Mouse (Mus musculus) testis, adult 2 months (tissue): Measurements from ENCODE around the gene Capn7. TPM values are rescaled to one million over a fixed set of nuclear protein-coding genes. Genes with fewer than 3 reads are reported as not detected.

Experiments used
- H3K27ac ChIP-seq: fragments of 200-500 bp; 2 replicates; pipeline ENCODE4 v1.5.1; 2012; ENCODE audit warnings: low read depth, low read length; ENCODE audit not compliant: control insufficient read depth, insufficient read depth
- H3K27me3 ChIP-seq: fragments of 200-500 bp; 2 replicates; pipeline ENCODE4 v1.6.1; 2012; ENCODE audit warnings: mild to moderate bottlenecking, low read length, moderate library complexity; ENCODE audit not compliant: control insufficient read depth, insufficient read depth
- H3K36me3 ChIP-seq: fragments of 200-500 bp; 2 replicates; pipeline ENCODE4 v1.6.1; 2012; ENCODE audit warnings: mild to moderate bottlenecking, low read length; ENCODE audit not compliant: control insufficient read depth, insufficient read depth
- H3K4me1 ChIP-seq: fragments of 200-500 bp; 2 replicates; pipeline ENCODE4 v1.6.1; 2012; ENCODE audit warnings: low read length; ENCODE audit not compliant: control insufficient read depth, insufficient read depth
- H3K4me3 ChIP-seq: fragments of 200-500 bp; 2 replicates; pipeline ENCODE4 v1.5.1; 2012; ENCODE audit warnings: low read depth, mild to moderate bottlenecking, low read length, moderate library complexity, mixed read lengths; ENCODE audit not compliant: control insufficient read depth
- CTCF ChIP-seq: fragments of 200-500 bp; IDR thresholded peaks from 2 replicates; pipeline ENCODE4 v1.5.1; 2012; ENCODE audit warnings: low read depth, mild to moderate bottlenecking, inconsistent platforms, low read length, moderate library complexity; ENCODE audit not compliant: control insufficient read depth, insufficient read depth, insufficient replicate concordance
- POLR2A ChIP-seq: fragments of 200-500 bp; IDR thresholded peaks from 2 replicates; pipeline ENCODE4 v1.6.1; 2012; ENCODE audit warnings: low read depth, mild to moderate bottlenecking, inconsistent platforms, low read length, moderate library complexity; ENCODE audit not compliant: control insufficient read depth
- polyA plus RNA-seq: library from polyadenylated mRNA; depleted of rRNA; stranded (reverse); fragments of >200 nt; gene quantifications from 2 replicates; pipeline ENCODE4 v1.2.3, GENCODE M21; 2012

The Capn7 gene
- polyA plus RNA-seq, 1 experiment, result 8.5 TPM

- H3K27ac ChIP-seq, result no peak overlapping the region
These were observed 77.1 kb downstream of the Capn7 start for GRCm38 (mm10) chr14:31413475-31414086.

GRCm38 (mm10) chr14:31414235-31414966 lies 78.0 kb downstream of the Capn7 start:
- TF ChIP-seq POLR2A (no peak), CTCF (no peak)
- no peak overlapping the region for H3K27ac ChIP-seq

More at GRCm38 (mm10) chr14:31413475-31414086, 77.1 kb downstream of the Capn7 start:
- H3K4me1 ChIP-seq, result peaks cover 4% of the 10 kb centered on the region
- no peaks in the 10 kb centered on the region for H3K36me3 ChIP-seq
- H3K4me3 ChIP-seq, result no peak overlapping the region
- TF ChIP-seq POLR2A (no peak), CTCF (no peak)
- no peaks in the 10 kb centered on the region for H3K27me3 ChIP-seq

GRCm38 (mm10) chr14:31414967-31415376 lies 78.5 kb downstream of the Capn7 start:
- Histone ChIP-seq H3K4me1 (peaks cover 4% of the 10 kb centered on the region), H3K4me3 (no peak overlapping the region), H3K27me3 (no peaks in the 10 kb centered on the region), H3K27ac (no peak overlapping the region), H3K36me3 (no peaks in the 10 kb centered on the region)
- TF ChIP-seq CTCF (no peak), POLR2A (no peak)

More at GRCm38 (mm10) chr14:31414235-31414966, 78.0 kb downstream of the Capn7 start:
- H3K4me3 ChIP-seq, result no peak overlapping the region
- no peaks in the 10 kb centered on the region for H3K27me3 ChIP-seq
- peaks cover 4% of the 10 kb centered on the region for H3K4me1 ChIP-seq
- H3K36me3 ChIP-seq, result no peaks in the 10 kb centered on the region

- no peak for TF ChIP-seq POLR2A
- no peak for TF ChIP-seq CTCF
- no peaks in the 10 kb centered on the region for H3K27me3 ChIP-seq
- H3K4me1 ChIP-seq, result peaks cover 4% of the 10 kb centered on the region
These were observed 80.0 kb downstream of the Capn7 start for GRCm38 (mm10) chr14:31416411-31416810.

GRCm38 (mm10) chr14:31416835-31417549 lies 80.6 kb downstream of the Capn7 start:
- peak overlapping the region; percentile 65 for H3K4me3 ChIP-seq
- H3K27ac ChIP-seq, result no peak overlapping the region
- H3K27me3 ChIP-seq, result no peaks in the 10 kb centered on the region
- TF ChIP-seq CTCF (no peak), POLR2A (no peak)
- H3K4me1 ChIP-seq, result peaks cover 4% of the 10 kb centered on the region
- no peaks in the 10 kb centered on the region for H3K36me3 ChIP-seq

More at GRCm38 (mm10) chr14:31416411-31416810, 80.0 kb downstream of the Capn7 start:
- Histone ChIP-seq H3K27ac (no peak overlapping the region), H3K4me3 (no peak overlapping the region), H3K36me3 (no peaks in the 10 kb centered on the region)

GRCm38 (mm10) chr14:31419279-31419678 lies 82.8 kb downstream of the Capn7 start:
- Histone ChIP-seq H3K27me3 (no peaks in the 10 kb centered on the region), H3K36me3 (no peaks in the 10 kb centered on the region), H3K4me1 (peaks cover 2% of the 10 kb centered on the region; the same call in 1 of the 2 replicates), H3K4me3 (peak overlapping the region; percentile 34), H3K27ac (no peak overlapping the region)
- no peak for TF ChIP-seq POLR2A
- TF ChIP-seq CTCF, result no peak

GRCm38 (mm10) chr14:31420135-31420534 lies 83.7 kb downstream of the Capn7 start:
- no peaks in the 10 kb centered on the region for H3K36me3 ChIP-seq
- no peaks in the 10 kb centered on the region for H3K4me1 ChIP-seq
- no peak overlapping the region for H3K27ac ChIP-seq
- TF ChIP-seq CTCF, result no peak
- no peak for TF ChIP-seq POLR2A
- H3K27me3 ChIP-seq, result no peaks in the 10 kb centered on the region
- H3K4me3 ChIP-seq, result no peak overlapping the region

GRCm38 (mm10) chr14:31420562-31420961 lies 84.1 kb downstream of the Capn7 start:
- no peak for TF ChIP-seq POLR2A
- no peak for TF ChIP-seq CTCF

More at GRCm38 (mm10) chr14:31420562-31420961, 84.1 kb downstream of the Capn7 start:
- Histone ChIP-seq H3K4me3 (no peak overlapping the region), H3K27ac (no peak overlapping the region), H3K4me1 (no peaks in the 10 kb centered on the region), H3K36me3 (no peaks in the 10 kb centered on the region), H3K27me3 (no peaks in the 10 kb centered on the region)
